Mouse (Mus musculus) heart, embryonic 14.5 days (tissue): Measurements from ENCODE around the gene Ggt1. TPM values are rescaled to one million over a fixed set of nuclear protein-coding genes. Genes with fewer than 3 reads are reported as not detected.

ENCODE experiments used
- ATAC-seq: fragments of 200-750 bp; cut with Nextera tagmentation; 2 replicates; pipeline ENCODE4 v1.8.0; 2017; ENCODE audit warnings: low read depth, moderate TSS enrichment; ENCODE audit not compliant: insufficient number of reproducible peaks, insufficient read depth, low FRiP score
- H3K27ac ChIP-seq, 2 experiments: fragments of 200-500 bp in 1 of 2; fragments of 300-500 bp in 1 of 2; sonication (generic) in 1 of 2; replicated peaks in 1 of 2; 2 replicates each; pipeline ENCODE4 v1.5.1; 2012 to 2014; ENCODE audit warnings: low read depth in 2 of 2, low read length in 2 of 2, control low read depth in 1 of 2, mild to moderate bottlenecking in 1 of 2, mixed read lengths in 1 of 2; ENCODE audit not compliant: control insufficient read depth in 1 of 2, insufficient read depth in 1 of 2
- H3K27me3 ChIP-seq: fragments of 300-500 bp; sonication (generic); 2 replicates; pipeline ENCODE4 v1.6.1; 2014; ENCODE audit warnings: mild to moderate bottlenecking, low read length, control low read depth; ENCODE audit not compliant: control insufficient read depth, insufficient read depth
- H3K36me3 ChIP-seq: fragments of 300-500 bp; sonication (generic); 2 replicates; pipeline ENCODE4 v1.6.1; 2014; ENCODE audit warnings: mild to moderate bottlenecking, control low read depth, low read length, mixed read lengths; ENCODE audit not compliant: control insufficient read depth, insufficient read depth
- H3K4me1 ChIP-seq, 2 experiments: fragments of 200-500 bp in 1 of 2; fragments of 300-500 bp in 1 of 2; sonication (generic) in 1 of 2; 2 replicates each; pipeline ENCODE4 v1.6.1; 2012 to 2014; ENCODE audit warnings: low read length in 2 of 2, control low read depth in 1 of 2, mixed read lengths in 1 of 2; ENCODE audit not compliant: control insufficient read depth in 2 of 2, insufficient read depth in 2 of 2
- H3K4me2 ChIP-seq: fragments of 300-500 bp; sonication (generic); 2 replicates; pipeline ENCODE4 v1.6.1; 2014; ENCODE audit warnings: mild to moderate bottlenecking, low read length
- H3K4me3 ChIP-seq, 2 experiments: fragments of 200-500 bp in 1 of 2; fragments of 300-500 bp in 1 of 2; sonication (generic) in 1 of 2; 2 replicates each; pipeline ENCODE4 v1.5.1; 2012 to 2014; ENCODE audit warnings: low read length in 2 of 2, mild to moderate bottlenecking in 2 of 2, control low read depth in 1 of 2, low read depth in 1 of 2, moderate library complexity in 1 of 2; ENCODE audit not compliant: control insufficient read depth in 1 of 2, insufficient read depth in 1 of 2
- H3K9ac ChIP-seq: fragments of 300-500 bp; sonication (generic); 2 replicates; pipeline ENCODE4 v1.6.1; 2014; ENCODE audit warnings: mild to moderate bottlenecking, low read length
- H3K9me3 ChIP-seq: fragments of 300-500 bp; sonication (generic); 2 replicates; pipeline ENCODE4 v1.6.1; 2016; ENCODE audit warnings: low read length, control low read depth; ENCODE audit not compliant: control insufficient read depth
- WGBS: fragments of 180-500 bp; shearing (Covaris S2); extraction: QIAGEN DNeasy Blood & Tissue Kit; methylation state at CpG from one replicate; pipeline ENCODE4 v1.1.7; 2014; 5-methylcytosine and 5-hydroxymethylcytosine counted together
- polyA plus RNA-seq: library from polyadenylated mRNA; unstranded; fragments of >200 nt; fragmentation: Nextera tagmentation; extraction: Ambion mirVana; gene quantifications from 2 replicates; pipeline ENCODE4 v1.2.1, GENCODE M21; 2014

Ggt1 gene
- polyA plus RNA-seq, 1 experiment from 2014 or later = 0.69 TPM

- H3K27ac ChIP-seq = no peak overlapping the region
- H3K36me3 ChIP-seq = no peaks in the 10 kb centered on the region
- no peak overlapping the region for H3K4me3 ChIP-seq
- H3K4me2 ChIP-seq = no peak overlapping the region
- ATAC-seq = no peak
- no peaks in the 10 kb centered on the region; a peak in 1 of 4 replicates for H3K4me1 ChIP-seq
- no peaks in the 10 kb centered on the region for H3K9me3 ChIP-seq
- 85% methylated on average over 4 of the region's 4 CpGs for WGBS
- H3K27me3 ChIP-seq = no peaks in the 10 kb centered on the region
- no peak overlapping the region for H3K9ac ChIP-seq
Measured at GRCm38 (mm10) chr10:75607253-75607652, 45.8 kb downstream of the Ggt1 start.

GRCm38 (mm10) chr10:75608975-75609374, 47.6 kb downstream of the Ggt1 start:
- no peaks in the 10 kb centered on the region; a peak in 1 of 4 replicates for H3K4me1 ChIP-seq
- H3K27ac ChIP-seq = no peak overlapping the region
- H3K4me2 ChIP-seq = no peak overlapping the region
- H3K27me3 ChIP-seq = no peaks in the 10 kb centered on the region
- no peak overlapping the region for H3K4me3 ChIP-seq
- no peaks in the 10 kb centered on the region for H3K9me3 ChIP-seq
- 75% methylated on average over 11 of the region's 11 CpGs for WGBS
- H3K36me3 ChIP-seq = no peaks in the 10 kb centered on the region
- ATAC-seq = no peak
- no peak overlapping the region for H3K9ac ChIP-seq

GRCm38 (mm10) chr10:75610486-75610885, 49.1 kb downstream of the Ggt1 start:
- Histone ChIP-seq H3K27ac (no peak overlapping the region), H3K4me3 (no peak overlapping the region), H3K9me3 (no peaks in the 10 kb centered on the region), H3K9ac (no peak overlapping the region), H3K27me3 (no peaks in the 10 kb centered on the region), H3K4me2 (no peak overlapping the region), H3K4me1 (no peaks in the 10 kb centered on the region), H3K36me3 (no peaks in the 10 kb centered on the region)
- 48% methylated on average over 7 of the region's 7 CpGs for WGBS
- no peak for ATAC-seq

GRCm38 (mm10) chr10:75616044-75616443, 54.6 kb downstream of the Ggt1 start:
- H3K9ac ChIP-seq = no peak overlapping the region
- 86% methylated on average over 4 of the region's 4 CpGs for WGBS

GRCm38 (mm10) chr10:75620818-75621217, 59.4 kb downstream of the Ggt1 start:
- H3K4me2 ChIP-seq = no peak overlapping the region
- 41% methylated on average over 3 of the region's 3 CpGs for WGBS
- H3K36me3 ChIP-seq = no peaks in the 10 kb centered on the region
- H3K9ac ChIP-seq = no peak overlapping the region
- no peak for ATAC-seq
- no peaks in the 10 kb centered on the region for H3K27me3 ChIP-seq
- no peaks in the 10 kb centered on the region for H3K4me1 ChIP-seq
- 0 out of 2 replicates have a peak, but pooled peaks cover 3% of the 10 kb centered on the region for H3K9me3 ChIP-seq
- H3K27ac ChIP-seq = no peak overlapping the region
- H3K4me3 ChIP-seq = no peak overlapping the region

More at GRCm38 (mm10) chr10:75616044-75616443, 54.6 kb downstream of the Ggt1 start:
- no peaks in the 10 kb centered on the region for H3K36me3 ChIP-seq
- no peak for ATAC-seq
- no peak overlapping the region for H3K4me3 ChIP-seq
- no peak overlapping the region for H3K27ac ChIP-seq
- no peaks in the 10 kb centered on the region for H3K4me1 ChIP-seq
- H3K9me3 ChIP-seq = no peaks in the 10 kb centered on the region
- H3K27me3 ChIP-seq = no peaks in the 10 kb centered on the region
- no peak overlapping the region for H3K4me2 ChIP-seq

GRCm38 (mm10) chr10:75625920-75626319, 64.5 kb downstream of the Ggt1 start:
- Histone ChIP-seq H3K4me3 (no peak overlapping the region), H3K9me3 (0 out of 2 replicates have a peak, but pooled peaks cover 8% of the 10 kb centered on the region), H3K36me3 (no peaks in the 10 kb centered on the region), H3K4me2 (no peak overlapping the region), H3K27me3 (no peaks in the 10 kb centered on the region), H3K27ac (no peak overlapping the region), H3K4me1 (no peaks in the 10 kb centered on the region), H3K9ac (no peak overlapping the region)
- no peak for ATAC-seq
- 47% methylated on average over 6 of the region's 6 CpGs for WGBS

- Histone ChIP-seq H3K36me3 (no peaks in the 10 kb centered on the region), H3K9me3 (0 out of 2 replicates have a peak, but pooled peaks cover 6% of the 10 kb centered on the region), H3K9ac (no peak overlapping the region), H3K4me2 (no peak overlapping the region), H3K4me3 (no peak overlapping the region), H3K27me3 (no peaks in the 10 kb centered on the region), H3K27ac (no peak overlapping the region), H3K4me1 (no peaks in the 10 kb centered on the region)
- ATAC-seq = no peak
- 63% methylated on average over 3 of the region's 3 CpGs for WGBS
Measured at GRCm38 (mm10) chr10:75626991-75627390, 65.6 kb downstream of the Ggt1 start.

- H3K9ac ChIP-seq = no peak overlapping the region
- 69% methylated on average over 3 of the region's 3 CpGs for WGBS
- ATAC-seq = no peak
- H3K4me1 ChIP-seq = no peaks in the 10 kb centered on the region
- H3K9me3 ChIP-seq = 0 out of 2 replicates have a peak, but pooled peaks cover 5% of the 10 kb centered on the region
- H3K4me3 ChIP-seq = no peak overlapping the region
- H3K27me3 ChIP-seq = no peaks in the 10 kb centered on the region
- H3K36me3 ChIP-seq = no peaks in the 10 kb centered on the region
- H3K27ac ChIP-seq = no peak overlapping the region
- no peak overlapping the region for H3K4me2 ChIP-seq
Measured at GRCm38 (mm10) chr10:75627490-75627889, 66.1 kb downstream of the Ggt1 start.
